Comparison of ENCODE assay signal across 9 mouse cellular contexts in genomic region chr13:109481446-109481845, GRCm38 (mm10).
DNase-seq lines count a peak whose midpoint lies in the region; ATAC-seq and TF ChIP-seq lines count a peak whose summit lies in the region.
"Had no signal": no experiment of that assay in that cellular context is flagged by ENCODE, and none has a peak within 500 bp of the region (broad histone marks: within the 10 kb centered on the region; RNA-seq: fewer than 3 reads in every experiment).

No protein-coding gene starts in this region.

- no peak for TF ChIP-seq CTCF in lung, adult 2 months (IDR thresholded peaks at IDR 0.05; ENCODE audit: insufficient read depth, low read length)

- H3K4me2 ChIP-seq in heart, embryonic 14.5 days (ENCODE audit: low read length) = peak overlapping the region; percentile 1; the same call in 1 of the 2 replicates

- 0 out of 2 replicates have a peak, but pooled peaks have one; percentile 31 for ATAC-seq in heart, embryonic 14.5 days (ENCODE audit: insufficient number of reproducible peaks, insufficient read depth, low FRiP score, low read depth)

- peak; percentile 12 for DNase-seq in adrenal gland, adult 2 months
- no peak for DNase-seq in adrenal gland, postnatal 4 days (ENCODE audit: low spot score in 2 of 2)
- peak; percentile 6 for DNase-seq in 3T3-L1 (ENCODE audit: low read depth, low spot score)
- DNase-seq in lung, adult 2 months = peak; percentile 78
- DNase-seq in thymus, adult 18-20 months = no peak
- no peak for DNase-seq in right cerebral cortex, postnatal 4 days
- DNase-seq in right cerebral cortex, adult 2 months (ENCODE audit: low spot score in 2 of 2) = no peak
- DNase-seq: thymus, postnatal 4 days had no signal

- 11% methylated on average over 7 of the region's 7 CpGs for WGBS in heart, embryonic 14.5 days
- 34% methylated on average over 7 of the region's 7 CpGs for WGBS in lung, adult 2 months

- no peaks in the 10 kb centered on the region for H3K36me3 ChIP-seq in heart, embryonic 14.5 days (ENCODE audit: control insufficient read depth, insufficient read depth, low read length)

- peaks cover 0 to 11% of the 10 kb centered on the region in 2 experiments; a peak in 2 of 4 replicates for H3K4me1 ChIP-seq in heart, embryonic 14.5 days (ENCODE audit: control insufficient read depth in 2 of 2, insufficient read depth in 2 of 2, low read length in 2 of 2)
- H3K4me1 ChIP-seq in lung, adult 2 months (ENCODE audit: control insufficient read depth, insufficient read depth, low read length) = peaks cover 8% of the 10 kb centered on the region

- H3K27ac ChIP-seq in heart, embryonic 14.5 days (replicated peaks in 1 of 2; ENCODE audit: control insufficient read depth in 1 of 2, insufficient read depth in 1 of 2, low read depth in 2 of 2, low read length in 2 of 2) = no peak overlapping the region

- TF ChIP-seq POLR2A in lung, adult 2 months (IDR thresholded peaks at IDR 0.05; ENCODE audit: borderline replicate concordance, extremely low read depth, low read depth, low read length) = no peak

- H3K27me3 ChIP-seq in heart, embryonic 14.5 days (ENCODE audit: control insufficient read depth, insufficient read depth, low read length) = no peaks in the 10 kb centered on the region

- no peak overlapping the region for H3K9ac ChIP-seq in heart, embryonic 14.5 days (ENCODE audit: low read length)

- no peaks in the 10 kb centered on the region for H3K9me3 ChIP-seq in heart, embryonic 14.5 days (ENCODE audit: control insufficient read depth, low read length)

- H3K4me3 ChIP-seq in heart, embryonic 14.5 days (ENCODE audit: control insufficient read depth in 1 of 2, insufficient read depth in 1 of 2, low read depth in 1 of 2, low read length in 2 of 2) = no peak overlapping the region
- H3K4me3 ChIP-seq in lung, adult 2 months (replicated peaks; ENCODE audit: extremely low read depth, low read depth, low read length) = no peak overlapping the region

Comparison
In these comparisons a context has a peak if more than half of its experiments do, and no peak if none do; other contexts are left out.
1. DNase-seq: peak in adrenal gland, adult 2 months (single experiment), 3T3-L1 (single experiment) and lung, adult 2 months (single experiment); none in adrenal gland, postnatal 4 days (0 of 2), thymus, adult 18-20 months (0 of 2), right cerebral cortex, postnatal 4 days (single experiment) and right cerebral cortex, adult 2 months (0 of 2).